ENCODE assay signal across 1 mouse cellular context in the genomic region with DNA sequence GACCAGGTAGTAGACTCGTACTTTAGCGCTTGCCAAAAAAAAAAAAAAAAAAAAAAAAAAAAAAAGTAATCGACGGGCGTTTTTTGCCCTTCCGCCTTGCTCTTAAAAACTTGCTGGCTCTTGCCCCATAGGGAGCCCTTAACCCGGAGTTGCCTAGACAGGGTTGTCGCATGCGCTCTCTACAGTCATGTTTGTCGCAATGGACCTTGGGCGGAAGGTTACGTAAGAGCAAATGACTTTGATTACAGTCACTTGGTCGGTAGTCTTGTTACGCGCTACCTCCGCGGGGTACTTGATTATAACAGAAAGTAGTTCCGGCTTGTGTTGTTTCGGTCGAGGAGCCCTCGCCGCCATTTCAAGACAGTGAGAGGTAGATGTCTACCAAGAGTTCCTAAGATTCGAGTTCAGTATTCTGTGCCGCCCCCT.
TF ChIP-seq lines count a peak whose summit lies in the region.

Gene Ogt (plus strand): TSS at position 320 of the 426 bp plus-strand sequence.

TF ChIP-seq in CH12.LX, 34 proteins besides CTCF, POLR2A, EP300 and RAD21 (continued from another document):
- TF ChIP-seq ETS1 (conservative IDR thresholded peaks at IDR 0.05; ENCODE audit: low read depth, low read length) (no peak; the same call in 1 of the 2 replicates), UBTF (IDR thresholded peaks at IDR 0.05; ENCODE audit: low read depth, low read length) (no peak), CHD2 (IDR thresholded peaks at IDR 0.05; ENCODE audit: low read length) (peak; percentile 86), BHLHE40 (IDR thresholded peaks at IDR 0.05; ENCODE audit: low read depth, low read length) (no peak), KAT2A (IDR thresholded peaks at IDR 0.05; ENCODE audit: insufficient replicate concordance, low read length) (peak; percentile 100), ZMIZ1 (IDR thresholded peaks at IDR 0.05; ENCODE audit: low read depth, low read length) (no peak), MEF2A (IDR thresholded peaks at IDR 0.05; ENCODE audit: borderline replicate concordance, low read depth, low read length) (no peak; the same call in 1 of the 2 replicates), ZNF384 (IDR thresholded peaks at IDR 0.05; ENCODE audit: low read depth, low read length) (peak; percentile 98), TBP (conservative IDR thresholded peaks at IDR 0.05; ENCODE audit: low read depth, low read length) (peak; percentile 96), MAZ (IDR thresholded peaks at IDR 0.05; ENCODE audit: low read depth, low read length) (no peak), HCFC1 (IDR thresholded peaks at IDR 0.05; ENCODE audit: low read depth, low read length) (peak; percentile 71), MXI1 (IDR thresholded peaks at IDR 0.05; ENCODE audit: low read depth, low read length) (no peak), NELFE (IDR thresholded peaks at IDR 0.05; ENCODE audit: low read depth, low read length) (peak; percentile 75), SMC3 (IDR thresholded peaks at IDR 0.05; ENCODE audit: low read depth, low read length) (no peak), USF1 (IDR thresholded peaks at IDR 0.05; ENCODE audit: low read depth, low read length) (no peak), USF2 (conservative IDR thresholded peaks at IDR 0.05; ENCODE audit: low read depth, low read length) (no peak), CHD1 (IDR thresholded peaks at IDR 0.05; ENCODE audit: low read depth, low read length) (no peak)
TF ChIP-seq in CH12.LX: peak in this region for 12.
